Mouse (Mus musculus) embryo, embryonic 10 days (tissue): ENCODE measurements at regions not wholly inside any gene's neighbourhood (a gene's known extent, or its start where the extent isn't known, plus 50 kb on each side); places are given as distances from the start of the nearest gene placed in this dataset.
"Not testable (repeated sequence)": the region's sequence is repeated elsewhere in the genome, so short reads cannot be mapped to it uniquely, and the experiment has no call there.

Experiments used
- DNase-seq: peaks from one replicate; pipeline ENCODE4 v3.0.0-alpha.2; 2015; ENCODE audit warnings: low spot score

- no peak for DNase-seq
Measured at GRCm38 (mm10) chr1:78588036-78588435, 69.6 kb upstream of the Acsl3 start.

- DNase-seq: not testable (repeated sequence)
Measured at GRCm38 (mm10) chr1:78588660-78589059, 69.0 kb upstream of the Acsl3 start.

- no peak for DNase-seq
Measured at GRCm38 (mm10) chr1:78590558-78590957, 67.1 kb upstream of the Acsl3 start.

- no peak for DNase-seq
Measured at GRCm38 (mm10) chr1:78593927-78594641, 63.5 kb upstream of the Acsl3 start.

GRCm38 (mm10) chr1:78595521-78596139 is 62.0 kb upstream of the Acsl3 start:
- peak; percentile 46 for DNase-seq

- no peak for DNase-seq
Measured at GRCm38 (mm10) chr1:78598561-78598960, 59.1 kb upstream of the Acsl3 start.

GRCm38 (mm10) chr1:78600666-78601065 is 57.0 kb upstream of the Acsl3 start:
- no peak for DNase-seq

GRCm38 (mm10) chr1:78601568-78601967 is 56.1 kb upstream of the Acsl3 start:
- no peak for DNase-seq

GRCm38 (mm10) chr1:78602039-78602438 is 55.6 kb upstream of the Acsl3 start:
- DNase-seq: no peak

GRCm38 (mm10) chr1:78602885-78603284 is 54.7 kb upstream of the Acsl3 start:
- DNase-seq: no peak

GRCm38 (mm10) chr1:78604820-78605550 is 52.6 kb upstream of the Acsl3 start:
- no peak for DNase-seq
